Mouse (Mus musculus): ENCODE results near the gene Morn5.

The Morn5 gene

DNA sequence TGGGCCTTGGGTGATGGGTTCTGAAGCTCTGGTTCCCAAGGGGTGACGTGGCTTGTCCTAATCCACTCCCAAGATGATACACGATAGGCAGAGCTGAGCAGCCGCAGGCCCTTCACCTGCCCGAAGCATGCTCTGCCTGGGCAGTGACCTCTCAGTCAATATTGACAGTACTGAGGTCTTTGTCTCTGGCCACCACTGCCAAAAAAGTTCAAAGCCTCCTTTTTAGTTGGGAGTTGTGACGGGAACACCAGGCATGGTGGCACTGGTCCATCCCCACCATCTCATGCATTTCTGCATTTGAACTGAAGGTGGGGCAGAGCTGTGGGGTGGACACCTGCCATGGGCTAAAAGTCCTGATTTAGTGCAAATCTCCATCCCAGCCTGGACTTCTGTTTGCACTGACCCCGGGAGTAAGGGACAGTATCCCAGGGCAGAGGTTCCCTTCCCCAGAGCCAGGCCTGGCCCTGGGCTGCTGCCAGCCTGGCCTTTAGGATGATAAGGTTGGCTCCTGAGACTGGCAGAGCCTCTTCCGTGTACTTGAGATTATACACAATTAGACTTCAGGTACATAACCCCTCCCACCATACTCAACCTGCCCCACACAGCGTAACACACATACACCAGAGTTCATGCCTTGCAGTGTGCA lies 22.5 kb downstream of the Morn5 start:
- DNase-seq: no peak

DNA sequence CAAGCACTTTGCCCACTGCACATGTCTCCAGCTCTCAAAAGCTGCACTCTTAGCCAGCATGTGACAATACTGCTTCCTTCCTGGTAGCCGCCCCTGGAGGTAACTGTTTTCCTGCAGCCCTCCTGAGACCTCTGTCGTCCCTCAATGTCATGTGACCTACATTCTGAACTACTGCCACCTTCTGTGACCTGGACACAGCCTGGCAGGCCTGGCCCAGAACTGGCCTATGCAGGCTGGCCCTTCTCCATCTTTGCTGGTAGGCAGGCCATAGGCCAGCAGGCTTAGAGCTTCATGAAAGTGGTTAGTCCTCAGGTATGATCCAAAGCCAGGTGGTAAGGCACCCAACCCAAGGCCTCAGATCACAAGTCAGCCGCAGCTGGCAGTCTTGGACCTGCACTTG lies 24.5 kb downstream of the Morn5 start:
- no peak for DNase-seq

DNA sequence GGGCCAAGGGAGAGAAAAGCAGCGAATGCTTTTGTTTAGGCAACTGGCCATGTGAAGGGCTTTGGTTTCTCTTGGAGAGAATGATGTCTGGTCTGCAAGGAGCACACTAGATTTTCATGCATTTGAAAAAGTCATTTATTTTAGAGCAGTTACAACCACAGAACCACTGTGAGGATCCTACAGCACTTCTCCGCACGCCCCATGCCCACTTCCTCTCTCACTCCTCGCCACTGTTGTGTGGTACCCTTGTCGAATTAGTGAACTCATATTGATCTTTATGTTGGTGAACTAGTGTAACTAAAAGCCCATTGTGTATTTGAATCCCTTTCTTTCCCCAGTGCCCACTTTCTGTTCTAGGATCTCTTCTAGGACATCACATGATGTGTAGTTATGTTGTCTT lies 26.0 kb downstream of the Morn5 start:
- DNase-seq: no peak

DNA sequence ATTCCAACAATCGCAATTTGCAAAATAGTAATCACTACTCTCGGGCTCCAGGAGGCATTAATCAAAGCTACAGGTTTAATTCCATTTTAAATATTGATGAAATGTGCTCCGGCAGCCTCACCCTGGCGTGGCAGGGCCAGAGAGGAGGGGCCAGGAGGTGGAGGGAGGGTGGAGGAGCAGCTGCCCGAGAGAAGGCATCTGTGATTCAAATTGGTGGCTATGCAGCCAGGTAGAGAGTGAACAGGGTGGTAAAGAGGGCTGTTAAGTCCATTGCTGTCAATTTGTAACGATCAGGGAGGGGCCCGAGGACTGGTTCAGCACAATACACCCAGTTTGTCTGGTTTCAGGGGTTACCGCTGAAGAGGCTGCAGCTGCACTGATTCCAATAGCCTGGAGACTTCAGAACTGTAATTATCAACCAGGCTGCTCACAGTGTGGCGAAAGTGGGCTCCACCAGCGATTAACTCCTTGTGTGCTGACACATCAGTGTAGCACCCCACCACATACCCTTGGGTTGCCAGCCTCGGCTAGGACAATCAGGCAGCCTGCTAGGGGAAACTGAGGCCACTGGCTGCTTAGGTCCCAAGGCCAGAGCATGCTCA lies 28.0 kb downstream of the Morn5 start:
- no peak for DNase-seq

DNA sequence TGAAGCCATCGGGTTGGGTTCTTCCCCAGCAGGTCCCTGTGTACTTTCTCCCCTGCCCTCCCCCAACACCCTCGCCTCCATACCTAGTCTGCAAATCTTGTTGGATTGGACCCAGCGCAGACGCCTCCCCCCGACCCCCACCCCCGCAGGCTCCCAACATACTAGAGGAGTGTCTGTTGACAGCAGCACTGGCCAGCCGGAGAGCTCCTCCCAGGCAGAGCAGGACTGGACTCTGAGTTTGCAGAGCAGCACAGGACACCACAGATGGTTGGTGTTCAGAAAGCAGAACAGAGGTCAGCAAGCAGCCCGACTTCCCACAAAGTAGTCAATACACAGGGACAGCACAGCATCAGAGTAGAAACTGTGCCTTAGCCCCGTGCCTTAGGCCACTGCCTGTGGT lies 32.2 kb downstream of the Morn5 start:
- peak; percentile 48 for DNase-seq

DNA sequence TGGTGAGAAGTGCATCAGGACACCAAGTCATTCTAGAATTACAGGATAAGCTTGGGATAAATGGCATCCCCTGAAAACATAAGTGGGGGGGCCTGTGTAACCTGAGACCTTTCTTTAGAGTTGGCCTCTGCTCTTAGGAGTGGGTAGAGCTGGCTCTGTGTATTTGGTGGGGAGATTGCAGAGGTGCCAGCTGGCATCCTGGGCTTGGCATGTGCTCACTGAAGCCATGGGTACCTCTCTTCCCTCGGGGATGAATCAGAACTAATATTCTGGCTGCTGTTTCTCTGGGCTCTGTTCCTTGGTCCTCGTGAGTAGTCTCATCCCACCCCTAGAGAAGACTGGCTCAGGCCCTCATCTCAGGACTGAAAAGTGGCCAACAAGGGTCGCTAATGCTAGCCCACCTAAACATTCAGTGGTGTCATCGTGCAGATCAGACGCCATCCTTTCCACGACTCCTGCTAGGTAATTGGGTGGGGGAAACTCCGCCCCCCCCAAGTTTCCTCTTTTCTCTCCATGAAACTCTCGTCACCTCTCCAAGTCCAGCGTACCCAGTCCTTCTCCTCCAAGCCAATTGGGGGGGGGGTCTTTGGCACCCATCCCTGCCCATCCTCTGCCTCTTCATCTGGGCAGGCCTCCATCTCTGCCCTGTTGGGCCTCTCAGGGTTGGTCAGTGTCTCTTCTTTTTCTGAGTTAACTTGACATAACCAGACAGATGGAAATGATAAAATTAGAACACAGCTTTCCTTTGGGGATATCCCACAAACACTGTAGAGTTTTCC lies 33.7 kb downstream of the Morn5 start:
- DNase-seq: no peak

DNA sequence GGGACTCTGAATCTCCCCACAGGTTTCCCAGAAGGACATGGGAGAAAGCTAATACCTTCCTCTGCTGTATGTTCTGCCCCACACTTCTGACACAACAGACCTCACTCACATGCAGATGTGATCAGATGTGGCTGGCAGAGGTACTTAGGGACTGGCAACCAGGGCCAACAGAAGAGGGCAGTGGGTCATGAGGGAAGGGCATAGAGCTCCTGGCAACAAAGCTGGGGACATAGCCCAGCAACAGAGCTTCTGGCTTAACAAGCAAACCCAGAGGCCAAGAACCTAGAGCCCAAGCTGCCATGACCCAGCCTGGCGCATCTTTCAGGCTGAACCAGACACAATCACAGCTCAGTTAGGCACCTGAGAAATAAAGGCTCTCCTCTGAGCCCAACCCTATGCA lies 35.8 kb downstream of the Morn5 start:
- DNase-seq: no peak

DNA sequence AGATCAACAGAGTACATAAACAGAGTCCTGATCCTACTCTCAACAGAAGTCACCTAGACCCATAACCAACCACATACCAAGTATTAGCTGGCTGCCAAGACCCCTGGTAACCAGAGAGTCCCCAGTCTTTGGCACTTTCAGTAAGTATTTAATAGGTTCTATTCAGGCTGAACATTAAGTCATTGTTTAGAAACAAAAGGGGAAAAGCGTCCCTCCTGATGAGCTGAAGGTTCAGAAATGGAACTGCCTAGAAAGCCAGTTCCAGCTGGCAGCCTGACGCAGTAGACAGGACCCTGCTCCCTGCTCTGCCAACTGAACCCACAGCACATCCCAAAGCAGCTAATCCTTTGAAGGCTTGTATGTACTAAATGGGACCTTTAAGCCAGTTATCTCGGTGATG lies 39.9 kb downstream of the Morn5 start:
- no peak for DNase-seq

DNA sequence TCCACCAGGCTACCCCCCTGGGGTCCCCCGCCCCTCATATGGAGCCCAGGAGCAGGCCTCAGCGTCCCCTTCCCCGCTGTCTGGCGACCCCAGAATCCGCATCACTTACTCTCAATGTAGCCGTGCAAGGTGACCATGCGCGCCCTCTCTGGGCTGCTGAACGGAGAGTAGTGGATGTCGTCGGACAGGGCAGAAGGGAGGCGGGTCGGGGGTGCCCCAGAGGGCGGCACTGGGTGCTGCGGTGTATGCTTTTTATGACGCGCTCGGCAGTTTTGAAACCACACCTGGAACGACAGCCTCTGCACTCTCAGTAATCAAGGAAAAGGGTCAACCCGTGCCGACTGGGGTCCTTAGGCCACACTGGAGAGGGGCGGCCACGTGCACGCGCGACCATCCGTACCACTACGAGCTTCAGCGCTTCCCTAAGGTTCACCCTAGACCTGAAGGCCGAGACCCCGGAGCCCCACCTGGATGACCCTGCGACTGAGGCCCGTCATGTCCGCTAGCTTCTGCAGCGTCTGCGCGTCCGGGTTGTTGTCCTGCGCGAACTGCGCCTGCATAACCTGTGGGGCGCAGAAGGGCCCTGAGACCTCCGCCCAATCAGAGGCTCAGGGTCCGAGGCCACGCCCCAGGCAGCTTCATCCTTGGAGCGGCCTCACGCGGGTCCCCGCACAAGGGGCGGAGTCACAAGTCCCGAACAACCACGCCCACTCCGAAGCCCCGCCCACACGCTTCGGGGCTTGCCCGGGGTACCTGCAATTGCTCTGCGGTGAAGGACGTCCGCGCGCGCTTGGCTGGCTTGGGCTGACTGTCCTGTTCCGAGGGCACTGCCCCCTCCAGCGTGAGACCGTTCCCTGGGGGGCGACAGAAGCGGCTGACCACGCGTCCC lies 41.8 kb downstream of the Morn5 start:
- DNase-seq: peak; percentile 93

DNA sequence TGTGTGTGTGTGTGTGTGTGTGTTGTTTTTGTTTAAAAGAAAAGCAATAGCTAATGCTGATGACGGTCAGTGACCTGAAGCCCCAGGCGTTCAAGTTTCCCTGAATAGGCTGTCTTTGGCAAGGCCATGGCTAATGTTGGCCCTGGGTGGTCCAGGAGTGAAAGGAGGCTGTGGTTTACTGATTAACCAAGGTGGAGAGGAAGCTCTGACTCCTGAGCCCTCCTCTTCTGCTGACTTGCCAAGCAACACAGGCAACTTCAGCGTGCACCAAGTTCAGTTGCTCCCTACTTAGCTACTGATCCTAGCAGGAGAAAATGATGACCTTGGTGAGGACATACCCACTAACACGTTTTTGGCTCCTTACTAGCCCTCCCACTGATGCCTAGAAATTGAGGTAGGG lies 43.5 kb downstream of the Morn5 start:
- DNase-seq: no peak

DNA sequence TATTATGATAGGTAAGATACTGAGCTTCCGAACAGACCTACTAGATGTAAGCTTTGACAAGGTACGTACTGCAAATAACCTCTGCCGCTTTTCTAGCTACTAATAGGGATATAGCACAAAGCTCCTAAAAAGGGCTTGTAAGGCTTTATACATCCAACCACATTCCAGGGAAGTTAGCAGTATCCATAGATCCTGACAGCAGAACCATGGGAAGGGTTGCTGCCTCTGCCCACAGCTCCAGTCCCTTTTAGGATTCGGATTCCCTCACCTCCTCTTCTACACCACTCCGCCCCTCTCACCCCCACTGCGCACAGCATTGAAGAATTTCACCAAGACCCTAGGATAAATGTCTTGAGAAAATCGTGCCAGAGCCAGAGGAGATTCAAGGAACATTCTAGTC lies 44.0 kb downstream of the Morn5 start:
- no peak for DNase-seq

DNA sequence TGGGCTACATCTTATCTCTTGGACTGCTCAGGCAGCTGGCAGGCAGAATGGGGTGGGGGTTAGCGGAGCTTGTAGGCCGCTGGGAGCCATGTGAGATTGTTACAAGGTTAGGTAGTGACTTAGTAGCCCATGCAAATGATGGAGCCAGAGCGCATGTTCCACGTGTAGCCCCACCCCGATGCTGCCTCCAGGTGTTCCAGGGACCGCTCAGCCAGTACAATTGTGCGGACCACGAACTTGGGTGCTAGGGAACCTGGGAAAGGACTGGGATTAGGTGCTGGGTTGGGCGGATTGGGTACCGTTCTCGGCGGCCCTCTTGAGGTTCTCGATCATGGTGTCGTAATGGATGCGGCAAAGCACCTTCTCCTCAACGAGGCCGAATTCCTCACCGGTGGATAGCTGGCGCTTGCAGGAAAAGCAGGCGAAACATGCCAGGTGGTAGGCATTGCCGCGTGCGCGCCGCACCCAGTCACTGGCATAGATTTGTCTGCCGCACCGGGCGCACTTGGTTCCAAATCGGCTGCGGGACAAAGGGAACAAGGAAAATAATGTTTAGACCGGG lies 44.7 kb downstream of the Morn5 start:
- no peak for DNase-seq

DNA sequence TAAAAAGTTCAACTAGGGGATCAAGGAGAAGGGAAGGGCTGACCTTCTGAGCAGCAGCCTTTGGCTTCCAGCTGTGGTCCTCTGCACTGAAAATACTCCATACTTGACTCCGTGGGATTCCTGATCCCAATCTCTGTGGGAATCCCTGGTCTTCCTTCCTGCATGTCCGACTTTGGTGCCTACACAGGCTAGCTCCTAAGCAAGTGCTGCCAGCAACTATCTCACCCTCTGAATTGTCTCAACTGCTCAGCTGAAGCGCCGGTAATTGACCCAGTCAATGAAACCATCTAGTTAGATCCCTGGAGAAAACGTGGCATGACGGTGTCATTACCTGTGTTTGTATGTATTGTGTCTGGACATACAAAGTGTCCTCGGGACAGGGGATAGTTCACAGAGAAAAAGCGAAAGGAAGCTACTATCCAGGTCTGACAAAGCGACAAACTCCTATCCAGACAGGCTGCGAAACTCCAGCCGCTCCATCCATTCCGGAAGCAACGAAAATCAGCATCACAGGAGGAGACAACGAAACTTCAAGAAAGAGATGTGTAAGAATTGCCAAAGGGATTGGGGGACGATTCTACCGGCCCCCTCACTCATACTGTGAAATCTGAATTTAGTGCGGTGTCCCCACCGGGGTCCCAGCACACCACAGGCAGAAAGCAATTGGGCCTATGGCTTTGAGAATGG lies 48.0 kb downstream of the Morn5 start:
- no peak for DNase-seq

DNA sequence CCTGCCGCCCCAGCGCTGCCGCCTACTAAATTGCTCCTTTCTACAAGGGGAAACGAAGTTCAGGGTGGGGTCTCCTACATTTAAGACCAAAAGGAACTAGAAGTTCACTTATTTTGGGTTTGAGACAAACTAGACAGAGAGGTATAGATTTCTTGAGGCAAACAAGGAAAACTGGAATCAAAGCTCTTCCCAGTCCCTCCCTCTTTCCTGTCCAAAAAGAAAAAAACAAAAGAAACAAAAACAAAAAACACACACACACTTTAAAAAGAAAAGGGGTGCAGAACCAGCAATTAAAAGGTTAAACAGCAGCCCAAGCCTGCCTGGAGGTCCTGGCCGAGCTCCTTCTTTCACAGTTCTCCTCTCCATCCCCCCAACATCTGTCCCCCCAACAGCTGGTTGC lies 48.8 kb downstream of the Morn5 start:
- no peak for DNase-seq

DNA sequence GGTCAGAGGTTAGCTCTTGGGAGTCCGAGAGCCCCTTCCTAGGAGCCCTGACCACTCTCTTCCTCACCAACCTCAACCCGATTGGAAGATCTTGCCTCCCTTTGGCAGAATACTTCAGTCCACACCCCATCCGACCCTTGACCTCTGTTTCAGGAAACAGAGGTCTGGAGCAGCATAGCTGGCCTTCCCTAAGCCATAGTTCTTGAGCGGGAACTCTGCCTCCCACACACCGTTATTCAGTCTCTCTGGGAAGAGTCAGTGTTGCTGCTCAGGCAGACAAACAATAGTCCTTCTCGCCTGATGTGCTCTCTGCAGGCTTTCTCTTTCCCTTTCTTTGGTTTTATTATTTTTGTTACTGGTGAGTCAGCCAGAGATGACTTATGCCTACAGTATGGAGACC lies 50.5 kb downstream of the Morn5 start:
- no peak for DNase-seq

DNA sequence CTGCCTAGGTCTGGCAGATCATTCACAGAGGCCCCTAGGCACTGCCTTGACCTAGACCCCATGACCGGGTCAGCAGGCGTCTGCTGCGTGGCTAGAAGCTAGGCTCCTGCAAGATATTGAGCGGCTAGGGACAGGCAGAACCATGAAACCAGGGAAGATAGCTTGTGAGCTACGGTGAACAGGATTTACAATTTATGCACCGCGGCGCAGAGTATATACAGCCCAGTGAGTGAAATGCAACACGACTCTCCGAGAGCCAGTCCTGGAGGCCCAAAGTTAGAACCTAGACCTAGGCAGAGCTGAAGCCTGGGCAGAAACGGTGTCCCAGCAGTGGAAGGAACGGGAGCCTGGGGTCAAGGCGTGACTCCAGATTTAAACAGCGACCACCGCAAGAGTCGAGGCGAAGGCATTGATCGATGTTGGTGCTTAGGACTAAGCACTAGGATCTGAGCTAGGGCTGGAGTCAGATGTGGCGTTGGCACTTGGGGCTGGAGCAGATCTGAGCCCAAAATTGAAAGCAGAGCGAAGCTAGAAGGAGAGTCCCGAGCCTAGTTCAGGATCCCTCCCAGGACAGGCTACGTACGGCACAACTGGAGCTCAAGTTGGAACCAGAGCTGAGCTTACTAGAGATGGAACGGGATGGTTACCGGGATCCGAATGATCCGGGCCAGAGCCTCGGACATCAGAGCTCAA lies 52.8 kb downstream of the Morn5 start:
- no peak for DNase-seq

DNA sequence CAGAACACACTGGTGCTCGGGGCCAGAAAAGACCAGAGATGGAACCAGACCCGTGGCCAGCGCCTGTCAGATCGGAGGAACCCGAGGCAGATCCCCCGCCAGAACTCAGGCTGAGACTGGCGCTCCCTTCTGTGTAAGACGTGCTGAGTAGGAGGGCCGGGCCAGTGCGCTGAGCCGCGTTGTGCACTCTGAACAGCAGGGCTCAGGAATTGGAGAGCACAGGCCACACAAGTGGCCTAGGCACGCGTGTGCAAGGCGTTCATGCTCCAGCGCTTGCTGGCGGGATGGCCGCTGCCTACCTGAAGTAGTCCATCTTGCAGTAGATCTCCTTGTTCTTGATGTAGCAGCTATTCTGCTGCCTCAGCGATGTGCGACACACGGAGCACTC lies 53.3 kb downstream of the Morn5 start:
- peak; percentile 65 for DNase-seq

DNA sequence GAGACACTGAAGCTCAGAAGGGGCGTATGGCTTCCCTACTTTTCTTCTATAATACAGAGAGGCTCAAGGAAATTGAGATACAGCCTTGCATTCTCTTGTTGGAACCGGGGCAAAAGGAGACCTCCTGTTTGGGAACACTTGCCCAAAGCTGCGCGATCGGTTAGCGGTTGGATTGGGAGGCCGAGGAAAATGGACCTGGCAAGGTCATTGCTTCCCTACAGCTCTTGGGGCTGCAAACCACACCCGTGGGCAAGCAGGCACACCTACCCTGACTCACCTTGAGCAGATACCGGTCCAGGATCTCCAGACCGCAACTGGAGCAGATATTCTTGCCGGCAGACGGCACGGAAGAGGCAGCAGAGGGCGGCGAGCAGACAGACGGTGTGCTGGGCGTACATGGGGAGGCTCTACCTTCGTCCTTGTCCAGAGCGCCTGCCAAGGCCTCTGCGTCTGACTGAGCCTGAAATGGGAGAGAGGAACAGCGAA lies 53.9 kb downstream of the Morn5 start:
- no peak for DNase-seq

DNA sequence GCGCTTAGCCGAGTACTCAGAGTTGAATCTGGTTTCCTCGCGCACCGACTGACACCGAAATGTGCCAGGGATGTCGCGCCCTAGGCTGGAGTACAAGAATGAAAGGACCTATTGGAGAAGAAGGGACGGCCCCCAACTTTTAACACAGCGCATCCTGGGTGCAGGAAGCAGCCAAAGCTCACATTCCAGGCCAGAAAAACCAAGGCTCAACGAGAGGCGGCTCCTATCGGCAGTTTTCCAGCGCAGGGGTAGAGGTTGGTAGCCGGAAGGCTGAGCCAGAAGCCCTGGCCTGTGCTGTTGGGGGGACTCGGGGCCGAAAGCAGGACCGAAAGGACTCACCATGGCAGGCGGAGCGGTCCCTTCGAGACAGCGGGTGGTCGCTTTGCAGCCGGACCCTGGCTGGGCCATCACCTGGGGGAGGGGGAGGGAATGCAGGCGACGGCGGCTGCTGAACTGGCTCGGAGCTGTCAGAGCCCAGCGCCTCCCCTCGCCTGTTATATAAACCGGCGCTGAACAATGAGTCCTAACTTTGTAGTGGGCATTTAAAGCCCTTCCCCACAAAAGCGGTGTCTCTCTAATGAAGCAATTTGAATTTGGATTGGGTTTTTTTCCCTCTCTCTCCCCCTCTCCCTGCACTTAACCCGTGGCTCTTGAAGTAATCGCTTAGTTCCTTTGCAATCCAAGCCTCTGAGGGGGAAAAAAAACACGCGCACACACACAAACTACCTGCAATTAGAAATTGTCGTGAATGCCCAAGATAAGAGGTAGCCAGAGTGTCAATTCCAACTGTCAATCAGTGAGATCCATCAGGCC lies 54.5 kb downstream of the Morn5 start:
- DNase-seq: peak; percentile 63

DNA sequence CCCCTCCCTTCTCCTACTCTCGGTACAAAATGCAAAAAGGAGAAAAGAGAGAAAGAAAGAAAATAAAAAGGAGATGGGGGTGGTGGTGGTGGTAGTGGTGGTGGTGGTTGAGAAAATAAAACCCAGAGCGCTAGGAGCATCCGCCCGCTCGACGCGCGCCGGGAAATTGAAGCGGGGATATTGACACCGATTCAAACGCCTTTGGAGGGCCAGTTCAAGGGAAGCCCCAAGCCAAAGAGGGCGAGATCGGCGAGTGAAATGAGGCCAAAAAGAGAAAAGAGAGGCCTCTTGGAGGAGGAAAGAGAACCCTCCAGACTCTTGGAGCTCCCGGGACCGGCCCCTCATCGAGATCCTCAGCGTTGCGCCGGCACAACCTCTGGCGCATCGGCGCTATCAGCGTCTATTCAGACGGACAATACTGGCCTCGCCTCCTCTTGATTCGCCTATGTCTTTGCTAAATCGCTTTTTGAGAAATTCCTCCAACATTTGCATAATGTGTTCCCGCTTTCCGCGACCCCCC lies 55.2 kb downstream of the Morn5 start:
- peak; percentile 72 for DNase-seq
